Mouse (Mus musculus) ovary, postnatal 36 days (tissue): ENCODE measurements around the gene Usp15.
A peak's percentile ranks its signal among the peaks of the same experiment; 100 is the strongest.

Source experiments
- DNase-seq: peaks from one replicate; pipeline ENCODE4 v3.0.0; 2022; ENCODE audit warnings: low spot score, mixed read lengths

Gene Usp15

DNA sequence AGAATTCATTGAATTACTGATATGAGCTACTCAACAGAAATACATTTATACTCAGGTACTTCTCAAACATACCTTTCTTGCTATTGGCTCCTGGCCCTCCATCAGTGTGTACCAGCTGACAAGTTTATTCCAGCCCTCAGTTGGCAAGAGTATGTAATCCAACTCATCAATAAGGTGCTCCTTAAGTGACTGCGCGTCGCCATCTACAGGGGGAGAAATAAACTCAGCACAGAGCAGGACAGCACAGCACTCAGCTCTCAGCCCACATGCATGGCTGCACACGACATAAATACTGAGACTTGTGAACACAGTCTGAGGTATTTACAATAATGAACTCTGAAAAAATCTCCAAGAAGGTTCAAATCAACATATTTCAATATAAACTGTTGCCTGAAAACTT lies 21.0 kb downstream of the Usp15 start:
- DNase-seq = no peak

GRCm38 (mm10) chr10:123170898-123171297 lies 25.9 kb downstream of the Usp15 start:
- DNase-seq = no peak

DNA sequence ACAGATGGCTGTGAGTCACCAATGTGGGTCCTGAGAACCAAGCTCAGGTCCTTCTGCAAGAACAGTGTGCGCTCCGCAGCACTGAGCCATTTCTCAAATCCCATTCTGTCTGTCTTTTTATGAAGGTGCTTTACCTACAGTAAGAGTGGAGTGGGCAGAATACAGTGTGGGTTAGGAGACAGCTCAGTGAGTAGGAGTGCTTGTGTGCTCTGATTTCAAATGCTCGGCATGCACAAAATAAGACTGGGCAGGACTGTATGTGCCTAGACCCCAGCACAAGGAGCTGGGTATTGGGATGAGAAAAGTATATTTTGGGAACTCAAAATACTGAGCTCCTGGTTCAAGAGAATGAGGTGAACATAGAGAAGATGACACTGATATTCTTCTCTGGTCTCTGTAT lies 31.3 kb downstream of the Usp15 start:
- no peak for DNase-seq

GRCm38 (mm10) chr10:123160508-123160907 lies 36.3 kb downstream of the Usp15 start:
- DNase-seq = no peak

DNA sequence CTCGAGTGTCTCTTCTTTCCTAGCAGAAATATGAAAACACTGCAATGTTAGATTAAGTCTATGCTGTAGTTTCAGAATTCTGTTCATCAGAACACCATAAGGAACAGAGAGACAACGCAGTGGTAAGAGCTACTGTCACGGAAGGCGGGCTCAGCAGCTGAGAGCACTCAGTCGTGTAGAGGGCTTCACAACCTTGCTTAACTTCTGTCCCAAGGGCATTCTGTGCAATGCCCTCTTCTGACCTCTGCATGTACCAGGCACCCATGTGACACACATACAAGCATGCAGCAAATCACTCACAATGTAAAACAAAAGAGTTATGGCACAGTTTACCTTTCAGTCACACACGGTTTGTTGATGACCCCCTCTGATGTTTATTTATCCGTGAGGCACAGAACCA lies 37.5 kb downstream of the Usp15 start:
- DNase-seq = no peak

GRCm38 (mm10) chr10:123156392-123156791 lies 40.4 kb downstream of the Usp15 start:
- DNase-seq = no peak

- DNase-seq = no peak
These were observed 41.0 kb downstream of the Usp15 start for GRCm38 (mm10) chr10:123155764-123156163.

DNA sequence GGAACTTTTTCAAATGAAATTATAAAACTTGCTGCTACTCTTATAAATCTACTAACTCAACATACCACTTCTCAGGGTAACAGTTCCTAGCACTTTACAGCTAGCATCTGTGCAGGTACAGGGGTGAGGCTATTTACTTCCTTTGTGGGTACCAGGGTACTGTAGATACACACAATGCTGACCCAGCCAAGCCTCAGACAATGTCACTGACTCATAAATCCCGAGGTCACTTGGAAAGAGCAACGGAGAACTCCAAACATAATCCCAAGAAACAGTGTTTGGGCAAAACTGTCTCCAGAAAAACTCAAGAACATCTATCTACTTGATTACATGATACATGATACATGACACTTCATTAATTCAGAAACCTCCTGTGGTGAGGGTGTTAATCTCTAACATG lies 43.5 kb downstream of the Usp15 start:
- DNase-seq = no peak

- no peak for DNase-seq
These were observed 48.6 kb downstream of the Usp15 start for GRCm38 (mm10) chr10:123148025-123148814.

DNA sequence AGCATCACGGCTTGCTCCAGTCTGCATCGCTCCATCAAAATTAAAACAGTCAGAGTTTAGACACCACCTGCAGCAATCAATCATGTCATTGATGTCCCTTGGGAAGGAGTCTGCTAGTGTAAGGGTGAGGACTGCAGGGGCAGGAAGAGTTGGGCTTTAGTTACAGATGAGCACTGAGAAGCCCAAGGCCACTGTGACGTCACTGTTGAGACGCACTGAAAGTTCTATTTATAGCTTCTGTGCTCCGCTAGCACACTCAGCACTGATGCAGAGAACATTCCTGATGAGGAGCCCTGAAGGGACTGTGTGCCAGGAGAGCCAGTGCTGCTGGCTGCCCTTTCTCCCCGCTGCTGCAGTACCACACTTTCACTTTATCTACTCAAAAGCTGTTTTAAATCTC lies 49.6 kb downstream of the Usp15 start:
- DNase-seq = peak; percentile 16

- DNase-seq = no peak
These were observed 50.4 kb downstream of the Usp15 start for GRCm38 (mm10) chr10:123146349-123146748.

- DNase-seq = no peak
These were observed 52.5 kb downstream of the Usp15 start for GRCm38 (mm10) chr10:123144256-123144655.

- DNase-seq = no peak
These were observed 54.3 kb downstream of the Usp15 start for GRCm38 (mm10) chr10:123142395-123143050.

GRCm38 (mm10) chr10:123135818-123136217 lies 61.0 kb downstream of the Usp15 start:
- DNase-seq = no peak

DNA sequence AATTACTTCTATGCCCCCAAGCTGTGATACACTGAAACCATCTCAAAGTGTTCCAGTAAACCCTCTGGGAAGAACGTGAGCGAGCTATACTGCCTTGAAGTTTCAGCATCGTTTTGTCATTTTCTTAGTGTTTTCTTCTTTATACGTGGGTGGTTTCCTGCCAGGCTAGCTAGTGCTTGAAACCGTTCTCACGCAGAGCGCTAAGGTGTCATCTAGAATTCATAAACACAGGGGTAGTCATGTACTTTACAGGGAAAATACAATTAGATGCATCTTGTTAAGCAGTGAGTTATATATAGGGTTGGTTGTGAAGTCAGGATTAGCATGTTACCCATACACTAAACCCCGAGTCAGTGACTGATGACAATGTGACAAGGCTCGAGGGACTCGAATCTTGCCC lies 65.3 kb downstream of the Usp15 start:
- DNase-seq = no peak

DNA sequence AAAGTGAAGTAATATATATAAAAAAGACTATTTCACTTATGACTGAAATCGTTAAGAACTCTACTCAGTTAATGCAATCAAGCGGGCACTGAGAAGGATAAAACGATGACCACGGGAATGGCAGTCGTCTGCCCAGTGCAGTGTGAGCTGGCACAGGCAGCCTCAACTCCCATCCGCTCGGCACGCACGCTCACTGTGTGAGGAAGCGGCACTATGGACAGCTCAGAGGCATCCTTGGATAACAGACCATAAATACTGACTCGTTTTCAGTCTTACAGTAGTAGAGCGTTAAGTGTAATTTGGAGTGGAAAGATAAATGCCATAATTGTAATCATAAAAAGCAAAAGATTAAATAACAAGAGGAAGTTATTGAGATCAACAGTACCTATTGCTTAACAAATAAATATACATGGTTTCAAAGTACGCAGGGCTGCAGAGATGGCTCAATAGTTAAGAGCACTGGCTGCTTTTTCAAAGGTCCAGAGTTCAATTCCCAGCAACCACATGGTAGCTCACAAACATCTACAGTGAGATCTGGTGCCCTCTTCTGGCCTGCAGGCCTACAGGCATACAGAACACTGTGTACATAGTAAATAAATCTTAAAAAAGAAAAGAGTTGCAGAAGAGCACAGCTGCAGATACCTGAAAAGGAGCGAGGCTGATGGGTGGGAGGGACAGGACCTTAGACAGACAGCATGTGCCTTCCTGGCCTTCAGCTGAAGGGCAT lies 76.0 kb downstream of the Usp15 start:
- no peak for DNase-seq

- DNase-seq = no peak
These were observed 79.9 kb downstream of the Usp15 start for GRCm38 (mm10) chr10:123116861-123117260.

GRCm38 (mm10) chr10:123113466-123113865 lies 83.3 kb downstream of the Usp15 start:
- no peak for DNase-seq

DNA sequence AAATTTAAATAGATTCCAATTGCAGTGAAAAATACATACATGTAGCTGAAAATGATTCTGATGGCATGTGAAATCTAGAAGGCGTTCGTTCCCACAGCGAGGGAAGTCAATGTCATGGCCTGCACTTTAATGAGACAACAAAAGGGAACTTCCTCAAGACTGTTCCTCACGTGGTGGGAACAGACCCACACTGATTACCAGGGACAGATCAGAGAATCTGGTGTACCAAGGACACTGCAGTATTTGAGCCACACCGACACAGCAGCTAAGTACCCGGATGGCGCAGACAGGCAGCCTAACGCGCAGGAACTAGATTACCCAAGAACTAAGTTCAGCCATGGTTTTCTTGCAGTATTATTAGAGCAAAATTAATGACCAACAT lies 84.0 kb downstream of the Usp15 start:
- DNase-seq = no peak

GRCm38 (mm10) chr10:123112056-123112786 lies 84.6 kb downstream of the Usp15 start:
- DNase-seq = no peak

- no peak for DNase-seq
These were observed 86.2 kb downstream of the Usp15 start for GRCm38 (mm10) chr10:123110548-123110947.

DNA sequence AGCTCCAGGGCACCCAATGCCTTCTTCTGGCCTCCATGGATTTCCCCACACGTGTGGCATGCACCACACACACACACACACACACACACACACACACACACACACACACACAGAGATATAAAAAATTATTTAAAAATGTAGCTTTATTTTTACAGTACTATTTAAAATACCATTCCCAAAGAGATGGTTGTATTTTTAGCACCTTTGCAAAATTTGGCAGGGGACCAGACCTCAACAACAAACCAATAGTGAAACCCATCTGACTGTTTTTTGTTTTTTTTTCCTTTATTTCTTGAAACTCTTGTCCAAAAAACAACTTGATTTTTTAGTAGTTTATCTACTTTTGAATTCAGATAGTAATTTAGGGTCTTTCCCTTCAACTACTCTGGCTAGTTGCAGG lies 88.3 kb downstream of the Usp15 start:
- no peak for DNase-seq
